Mouse (Mus musculus): ENCODE measurements at regions not wholly inside any gene's neighbourhood (a gene's known extent, or its start where the extent isn't known, plus 50 kb on each side); places are given as distances from the start of the nearest gene placed in this dataset.

- TF ChIP-seq CTCF (IDR thresholded peaks at IDR 0.05; ENCODE audit: insufficient read depth, low read depth, low read length): peak; percentile 63; the same call in 1 of the 2 replicates
- no peak for TF ChIP-seq POLR2A (IDR thresholded peaks at IDR 0.05; ENCODE audit: insufficient read depth, low read depth, low read length)
These were observed 77.5 kb downstream of the Pttg1 start for GRCm38 (mm10) chr11:43348571-43348970.
